Mouse (Mus musculus): Measurements from ENCODE around the gene Tbc1d10c. TPM values are rescaled to one million over a fixed set of nuclear protein-coding genes. Genes with fewer than 3 reads are reported as not detected.
"Not testable (repeated sequence)": the region's sequence is repeated elsewhere in the genome, so short reads cannot be mapped to it uniquely, and the experiment has no call there.

Tbc1d10c gene
- polyA plus RNA-seq, 1 experiment from 2014 or later, result 0.94 TPM

GRCm38 (mm10) chr19:4137913-4138312, 53.2 kb downstream of the Tbc1d10c start:
- no peak overlapping the region for H3K27ac ChIP-seq
- H3K36me3 ChIP-seq, result peaks cover 6% of the 10 kb centered on the region; the same call in 1 of the 2 replicates
- H3K9me3 ChIP-seq, result no peaks in the 10 kb centered on the region
- no peak for DNase-seq (ENCODE audit: low spot score)
- H3K27me3 ChIP-seq (ENCODE audit: insufficient read depth, poor library complexity, severe bottlenecking), result peaks cover 16% of the 10 kb centered on the region
- no peak overlapping the region for H3K4me3 ChIP-seq
- H3K4me1 ChIP-seq, result 0 out of 2 replicates have a peak, but pooled peaks cover 4% of the 10 kb centered on the region
- 84% methylated on average over 5 of the region's 5 CpGs for WGBS

GRCm38 (mm10) chr19:4136463-4136862, 54.6 kb downstream of the Tbc1d10c start:
- Histone ChIP-seq H3K27me3 (ENCODE audit: insufficient read depth, poor library complexity, severe bottlenecking) (peaks cover 16% of the 10 kb centered on the region), H3K4me1 (0 out of 2 replicates have a peak, but pooled peaks cover 4% of the 10 kb centered on the region), H3K4me3 (no peak overlapping the region), H3K36me3 (peaks cover 19% of the 10 kb centered on the region), H3K9me3 (no peaks in the 10 kb centered on the region), H3K27ac (no peak overlapping the region)
- no peak for DNase-seq (ENCODE audit: low spot score)
- WGBS, result 75% methylated on average over 5 of the region's 5 CpGs

- not testable (repeated sequence) for H3K27ac ChIP-seq; DNase-seq (ENCODE audit: low spot score); H3K4me3 ChIP-seq; H3K9me3 ChIP-seq; H3K4me1 ChIP-seq
- 20% methylated on average over 8 of the region's 8 CpGs for WGBS
- peaks cover 24% of the 10 kb centered on the region for H3K36me3 ChIP-seq
- peaks cover 16% of the 10 kb centered on the region for H3K27me3 ChIP-seq (ENCODE audit: insufficient read depth, poor library complexity, severe bottlenecking)
These were observed 55.1 kb downstream of the Tbc1d10c start for GRCm38 (mm10) chr19:4135963-4136345.

GRCm38 (mm10) chr19:4135229-4135962, 55.7 kb downstream of the Tbc1d10c start:
- H3K4me3 ChIP-seq; H3K27ac ChIP-seq; DNase-seq (ENCODE audit: low spot score); H3K9me3 ChIP-seq; H3K4me1 ChIP-seq: not testable (repeated sequence)
- WGBS, result 78% methylated on average over 6 of the region's 6 CpGs
- Histone ChIP-seq H3K36me3 (peaks cover 29% of the 10 kb centered on the region), H3K27me3 (ENCODE audit: insufficient read depth, poor library complexity, severe bottlenecking) (peaks cover 13% of the 10 kb centered on the region)

- H3K27me3 ChIP-seq (ENCODE audit: insufficient read depth, poor library complexity, severe bottlenecking), result peaks cover 9% of the 10 kb centered on the region
- no peaks in the 10 kb centered on the region for H3K9me3 ChIP-seq
- DNase-seq (ENCODE audit: low spot score), result no peak
- WGBS, result 79% methylated on average over 4 of the region's 4 CpGs
- H3K4me1 ChIP-seq, result 0 out of 2 replicates have a peak, but pooled peaks cover 7% of the 10 kb centered on the region
- peaks cover 36% of the 10 kb centered on the region for H3K36me3 ChIP-seq
- H3K27ac ChIP-seq, result no peak overlapping the region
- no peak overlapping the region for H3K4me3 ChIP-seq
These were observed 56.7 kb downstream of the Tbc1d10c start for GRCm38 (mm10) chr19:4134354-4134753.

Small RNA genes lying within 50 kb of the gene (microRNA-seq; reads per million reads assigned to microRNA genes)
- not detected for gene Gm26115

Other genes with a start within 250 kb of the Tbc1d10c start
- gene Aldh3b3, start 232.6 kb downstream of the Tbc1d10c start, polyA plus RNA-seq (2016; fragmentation: Nextera tagmentation; extraction: Ambion mirVana), result not detected in 2 replicates
- gene Aldh3b2, start 219.0 kb downstream of the Tbc1d10c start, polyA plus RNA-seq (2016; fragmentation: Nextera tagmentation; extraction: Ambion mirVana), result 0.51 and 1.8 TPM in 2 replicates
- 9.5 and 10.3 TPM in 2 replicates for gene Acy3, start 204.7 kb downstream of the Tbc1d10c start, polyA plus RNA-seq (2016; fragmentation: Nextera tagmentation; extraction: Ambion mirVana)
- 0.45 TPM in 1 of 2 replicates, not detected in the other for gene Tbx10, start 198.5 kb downstream of the Tbc1d10c start, polyA plus RNA-seq (2016; fragmentation: Nextera tagmentation; extraction: Ambion mirVana)
- 40.2 and 52.4 TPM in 2 replicates for gene Nudt8, start 190.7 kb downstream of the Tbc1d10c start, polyA plus RNA-seq (2016; fragmentation: Nextera tagmentation; extraction: Ambion mirVana)
- gene Gm49405, start 190.7 kb downstream of the Tbc1d10c start, polyA plus RNA-seq (2016; fragmentation: Nextera tagmentation; extraction: Ambion mirVana), result 4.1 and 5.2 TPM in 2 replicates
- gene Doc2g, start 188.0 kb downstream of the Tbc1d10c start, polyA plus RNA-seq (2016; fragmentation: Nextera tagmentation; extraction: Ambion mirVana), result 32.4 and 75.0 TPM in 2 replicates
- gene Ndufv1, start 178.5 kb downstream of the Tbc1d10c start, polyA plus RNA-seq (2016; fragmentation: Nextera tagmentation; extraction: Ambion mirVana), result 298 and 420 TPM in 2 replicates
- gene Gstp1, start 153.3 kb downstream of the Tbc1d10c start, polyA plus RNA-seq (2016; fragmentation: Nextera tagmentation; extraction: Ambion mirVana), result 402 and 470 TPM in 2 replicates
- gene Gstp2, start 145.3 kb downstream of the Tbc1d10c start, polyA plus RNA-seq (2016; fragmentation: Nextera tagmentation; extraction: Ambion mirVana), result 2.9 TPM in 2 replicates
- 0.37 TPM in 1 of 2 replicates, not detected in the other for gene Gstp3, start 131.7 kb downstream of the Tbc1d10c start, polyA plus RNA-seq (2016; fragmentation: Nextera tagmentation; extraction: Ambion mirVana)
- gene Cabp2, start 109.7 kb downstream of the Tbc1d10c start, polyA plus RNA-seq (2016; fragmentation: Nextera tagmentation; extraction: Ambion mirVana), result not detected in 2 replicates
- 67.9 and 86.0 TPM in 2 replicates for gene Cdk2ap2, start 94.1 kb downstream of the Tbc1d10c start, polyA plus RNA-seq (2016; fragmentation: Nextera tagmentation; extraction: Ambion mirVana)
- 14.3 and 21.2 TPM in 2 replicates for gene Pitpnm1, start 91.3 kb downstream of the Tbc1d10c start, polyA plus RNA-seq (2016; fragmentation: Nextera tagmentation; extraction: Ambion mirVana)
- 89.7 and 93.8 TPM in 2 replicates for gene Aip, start 65.4 kb downstream of the Tbc1d10c start, polyA plus RNA-seq (2016; fragmentation: Nextera tagmentation; extraction: Ambion mirVana)
- not detected in 2 replicates for gene Gpr152, start 51.5 kb downstream of the Tbc1d10c start, polyA plus RNA-seq (2016; fragmentation: Nextera tagmentation; extraction: Ambion mirVana)
- gene Cabp4, start 47.3 kb downstream of the Tbc1d10c start, polyA plus RNA-seq (2016; fragmentation: Nextera tagmentation; extraction: Ambion mirVana), result not detected in 2 replicates
- gene Coro1b, start 42.7 kb downstream of the Tbc1d10c start, polyA plus RNA-seq (2016; fragmentation: Nextera tagmentation; extraction: Ambion mirVana), result 135 and 146 TPM in 2 replicates
- gene Ptprcap, start 37.7 kb downstream of the Tbc1d10c start, polyA plus RNA-seq (2016; fragmentation: Nextera tagmentation; extraction: Ambion mirVana), result 1.8 and 4.4 TPM in 2 replicates
- 53.4 and 57.0 TPM in 2 replicates for gene Rps6kb2, start 27.9 kb downstream of the Tbc1d10c start, polyA plus RNA-seq (2016; fragmentation: Nextera tagmentation; extraction: Ambion mirVana)
- gene Carns1, start 15.8 kb downstream of the Tbc1d10c start, polyA plus RNA-seq (2016; fragmentation: Nextera tagmentation; extraction: Ambion mirVana), result 2.3 and 2.8 TPM in 2 replicates
- gene Ppp1ca, start 781 bp upstream of the Tbc1d10c start, polyA plus RNA-seq (2016; fragmentation: Nextera tagmentation; extraction: Ambion mirVana), result 876 and 946 TPM in 2 replicates
- 33.0 and 40.0 TPM in 2 replicates for gene Rad9a, start 10.4 kb upstream of the Tbc1d10c start, polyA plus RNA-seq (2016; fragmentation: Nextera tagmentation; extraction: Ambion mirVana)
- 2.1 and 3.4 TPM in 2 replicates for gene Clcf1, start 23.0 kb upstream of the Tbc1d10c start, polyA plus RNA-seq (2016; fragmentation: Nextera tagmentation; extraction: Ambion mirVana)
- gene AC109138.7, start 23.1 kb upstream of the Tbc1d10c start, polyA plus RNA-seq (2016; fragmentation: Nextera tagmentation; extraction: Ambion mirVana), result not detected in 2 replicates
- gene Pold4, start 40.6 kb upstream of the Tbc1d10c start, polyA plus RNA-seq (2016; fragmentation: Nextera tagmentation; extraction: Ambion mirVana), result 15.5 and 18.7 TPM in 2 replicates
- gene Ssh3, start 77.9 kb upstream of the Tbc1d10c start, polyA plus RNA-seq (2016; fragmentation: Nextera tagmentation; extraction: Ambion mirVana), result 2.9 and 3.5 TPM in 2 replicates
- 1.9 and 3.6 TPM in 2 replicates for gene Ankrd13d, start 91.9 kb upstream of the Tbc1d10c start, polyA plus RNA-seq (2016; fragmentation: Nextera tagmentation; extraction: Ambion mirVana)
- 12.0 and 16.5 TPM in 2 replicates for gene Grk2, start 114.9 kb upstream of the Tbc1d10c start, polyA plus RNA-seq (2016; fragmentation: Nextera tagmentation; extraction: Ambion mirVana)
- 52.3 and 53.6 TPM in 2 replicates for gene Kdm2a, start 207.0 kb upstream of the Tbc1d10c start, polyA plus RNA-seq (2016; fragmentation: Nextera tagmentation; extraction: Ambion mirVana)
- 24.3 and 28.9 TPM in 2 replicates for gene Rhod, start 248.1 kb upstream of the Tbc1d10c start, polyA plus RNA-seq (2016; fragmentation: Nextera tagmentation; extraction: Ambion mirVana)

Data from heart, embryonic 10.5 days (tissue).